Mouse (Mus musculus): Measurements from ENCODE around the gene Klk1b4.
"Not testable (repeated sequence)": the region's sequence is repeated elsewhere in the genome, so short reads cannot be mapped to it uniquely, and the experiment has no call there.

Gene Klk1b4

GRCm38 (mm10) chr7:44207135-44207534, at the start of gene Klk1b4:
Gene Klk1b4 (plus strand): TSS chr7:44207435.
- not testable (repeated sequence) for DNase-seq (ENCODE audit: low read depth, low spot score)

GRCm38 (mm10) chr7:44179299-44180045, 27.8 kb upstream of the Klk1b4 start:
- no peak for DNase-seq (ENCODE audit: low read depth, low spot score)

- not testable (repeated sequence) for DNase-seq (ENCODE audit: low read depth, low spot score)
Observed at GRCm38 (mm10) chr7:44186516-44186915, 20.7 kb upstream of the Klk1b4 start.

DNA sequence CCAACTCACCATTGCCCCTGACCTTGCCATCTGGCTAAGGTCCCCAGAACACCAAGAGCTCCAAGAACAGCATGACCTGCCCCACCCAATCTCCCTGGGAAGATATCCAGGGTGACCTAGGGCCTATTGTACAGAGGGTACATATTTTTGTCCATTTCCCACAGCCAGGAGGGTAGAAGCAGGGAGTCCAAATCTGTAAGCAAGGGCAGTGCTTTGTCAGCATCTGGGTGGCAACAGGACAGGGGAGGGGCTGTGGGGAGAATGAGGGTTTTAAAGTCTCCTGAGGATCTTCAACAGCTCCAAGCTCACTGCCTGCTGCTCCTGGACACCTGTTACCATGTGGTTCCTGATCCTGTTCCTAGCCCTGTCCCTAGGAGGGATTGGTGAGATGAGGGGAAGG, 19.3 kb upstream of the Klk1b4 start, which contains the start of gene Klk1b24:
Gene Klk1b24 (plus strand): TSS at position 301 of the 400 bp plus-strand sequence.
- DNase-seq (ENCODE audit: low read depth, low spot score), result not testable (repeated sequence)

DNA sequence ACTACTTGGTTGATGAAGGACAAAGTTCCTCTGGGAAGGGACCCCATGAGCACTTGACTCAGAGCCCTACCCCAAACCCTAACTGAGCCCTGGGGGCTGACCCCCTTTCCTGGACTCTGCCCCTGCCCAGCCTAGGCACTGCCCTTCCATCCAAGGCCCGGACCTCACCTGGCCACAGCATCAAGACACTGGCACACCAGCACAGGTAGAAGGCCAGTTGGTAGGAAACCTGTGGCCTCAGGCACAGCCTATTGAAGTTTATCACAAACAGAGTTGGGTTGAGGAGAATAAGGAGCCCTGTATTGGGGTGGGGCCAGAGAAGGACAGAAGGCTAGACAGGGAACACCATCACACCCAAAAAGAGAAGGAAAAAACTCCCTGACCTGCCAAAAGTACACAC, 13.8 kb upstream of the Klk1b4 start:
- DNase-seq (ENCODE audit: low read depth, low spot score), result not testable (repeated sequence)

- no peak for DNase-seq (ENCODE audit: low read depth, low spot score)
Observed at GRCm38 (mm10) chr7:44197891-44198290, 9.3 kb upstream of the Klk1b4 start, which contains the start of gene Klk1b3. Gene Klk1b3 (plus strand): TSS chr7:44198191.

DNA sequence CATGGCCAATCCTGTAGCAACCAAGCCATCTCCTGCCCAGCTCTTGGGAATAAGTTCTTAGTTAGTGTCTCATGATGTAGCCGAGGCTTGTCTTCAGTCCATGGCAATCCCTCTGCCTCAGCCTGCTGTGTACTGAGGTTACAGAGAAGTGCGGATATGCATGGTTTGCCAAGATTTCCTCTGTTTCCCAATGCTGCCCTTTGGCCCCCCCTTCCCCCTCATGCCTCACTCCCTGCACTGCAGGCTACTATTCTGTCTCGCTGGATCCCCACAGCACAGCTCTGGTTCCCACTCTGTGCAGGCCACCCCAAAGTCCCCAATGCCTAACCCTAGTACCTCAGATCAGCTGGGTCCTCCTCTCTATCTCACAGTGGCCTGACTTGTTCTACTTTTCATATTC, 1.1 kb downstream of the Klk1b4 start:
- no peak for DNase-seq (ENCODE audit: low read depth, low spot score)

GRCm38 (mm10) chr7:44215645-44216044, 8.4 kb downstream of the Klk1b4 start, which contains the start of gene Klk1b5:
Gene Klk1b5 (plus strand): TSS chr7:44215945.
- DNase-seq (ENCODE audit: low read depth, low spot score), result no peak

DNA sequence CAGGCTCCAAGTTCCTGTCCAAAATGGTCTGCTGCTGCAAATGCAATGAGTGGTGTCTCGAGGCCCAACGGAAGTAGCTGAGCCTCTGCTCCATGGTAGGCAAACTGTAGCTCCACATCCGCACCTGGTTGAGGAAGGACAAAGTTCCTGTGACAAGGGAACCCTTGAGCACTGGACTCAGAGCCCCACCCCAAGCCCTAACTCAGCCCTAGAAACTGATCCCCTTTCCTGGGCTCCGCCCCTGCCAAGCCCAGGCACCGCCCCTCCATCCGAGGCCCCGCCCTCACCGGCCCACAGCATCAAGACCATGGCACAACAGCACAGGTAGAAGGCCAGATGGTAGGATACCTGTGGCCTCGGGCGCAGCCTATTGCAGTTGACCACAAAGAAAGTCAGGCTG, 14.4 kb downstream of the Klk1b4 start:
- not testable (repeated sequence) for DNase-seq (ENCODE audit: low read depth, low spot score)

DNA sequence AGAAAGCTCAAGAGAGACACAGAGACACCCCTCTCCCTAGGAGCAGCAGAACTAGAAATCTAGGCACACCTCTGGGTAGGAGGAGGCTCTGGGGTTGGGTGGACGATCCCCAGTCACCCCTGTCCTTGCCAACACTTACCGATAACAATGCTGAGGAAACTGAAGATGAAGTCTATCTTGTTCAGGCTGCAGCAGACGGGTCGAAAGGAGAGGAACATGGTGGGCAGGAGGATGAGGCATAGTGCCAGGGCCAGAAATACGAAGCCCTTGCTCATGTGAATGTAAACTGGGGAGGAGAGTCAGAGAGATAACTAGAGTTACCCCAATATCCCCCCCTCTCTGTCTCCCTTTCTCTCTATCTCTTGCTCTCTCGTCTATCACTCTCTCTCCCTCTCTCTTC, 15.1 kb downstream of the Klk1b4 start:
- DNase-seq (ENCODE audit: low read depth, low spot score), result not testable (repeated sequence)

GRCm38 (mm10) chr7:44225076-44225475, 17.8 kb downstream of the Klk1b4 start, which contains the start of gene Klk1:
Gene Klk1 (plus strand): TSS chr7:44225360.
- DNase-seq (ENCODE audit: low read depth, low spot score), result no peak

DNA sequence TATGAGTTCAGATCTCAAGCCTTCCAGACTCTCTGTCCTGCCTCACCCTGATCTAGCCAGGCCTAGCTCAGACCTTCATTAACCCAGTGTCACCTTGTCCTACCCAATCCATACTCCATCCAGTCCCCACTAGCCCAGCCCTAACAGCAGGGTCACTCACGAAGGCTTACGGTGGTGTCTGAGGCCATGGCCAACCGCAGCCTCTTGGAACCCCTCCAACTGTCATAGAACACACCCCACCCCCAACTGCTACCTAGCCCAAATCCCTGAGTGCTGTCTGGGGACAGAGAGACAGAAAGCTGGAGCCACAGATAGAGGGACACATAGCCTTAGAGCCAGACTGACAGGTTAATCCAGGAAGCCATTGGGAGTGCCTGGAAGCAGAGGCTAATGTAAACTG, 28.7 kb downstream of the Klk1b4 start, which contains the start of gene Gm36864:
Gene Gm36864 (plus strand): TSS at position 269 of the 400 bp plus-strand sequence.
- DNase-seq (ENCODE audit: low read depth, low spot score), result no peak

DNA sequence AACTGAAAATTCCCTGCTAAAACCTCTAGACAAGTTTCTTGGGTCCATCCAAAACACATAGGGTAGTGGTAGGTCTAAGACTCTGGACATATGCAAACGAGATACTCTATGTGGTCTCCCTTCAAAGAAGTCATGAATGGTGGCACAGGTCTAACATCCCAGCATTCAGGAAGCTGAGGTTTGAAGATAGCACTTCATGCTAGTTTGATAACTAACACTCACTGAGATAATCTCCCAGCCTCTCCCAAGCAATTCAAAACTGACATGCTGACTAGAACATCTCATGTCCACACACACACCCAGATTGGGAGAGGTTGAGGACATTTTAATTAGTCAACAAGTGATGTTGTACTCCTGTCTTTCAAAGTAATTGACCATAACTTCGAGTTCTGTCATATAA, 32.7 kb downstream of the Klk1b4 start:
- no peak for DNase-seq (ENCODE audit: low read depth, low spot score)

GRCm38 (mm10) chr7:44240712-44241111, 33.5 kb downstream of the Klk1b4 start:
- no peak for DNase-seq (ENCODE audit: low read depth, low spot score)

DNA sequence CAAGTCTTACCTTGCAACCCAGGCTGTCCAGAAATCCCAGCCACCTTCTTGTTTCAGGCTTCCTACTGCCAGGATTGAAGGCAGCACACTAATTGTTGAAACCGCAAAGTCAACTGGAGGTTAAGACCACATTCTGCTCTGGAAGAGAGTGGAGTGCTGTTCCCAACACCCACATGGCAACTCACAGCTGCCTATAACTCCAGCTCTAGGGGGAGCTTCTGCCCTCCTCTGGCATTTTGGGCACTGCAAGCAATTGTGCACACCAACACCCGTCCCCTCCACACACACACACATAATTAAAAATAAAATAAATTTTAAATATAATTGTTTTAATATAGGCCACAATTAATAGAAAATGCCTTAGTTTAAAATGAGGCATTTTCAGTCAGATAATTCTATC, 33.9 kb downstream of the Klk1b4 start:
- no peak for DNase-seq (ENCODE audit: low read depth, low spot score)

- no peak for DNase-seq (ENCODE audit: low read depth, low spot score)
Observed at GRCm38 (mm10) chr7:44244080-44244479, 36.8 kb downstream of the Klk1b4 start.

- DNase-seq (ENCODE audit: low read depth, low spot score), result peak; percentile 74
Observed at GRCm38 (mm10) chr7:44246055-44246983, 39.1 kb downstream of the Klk1b4 start, which contains the start of the genes 1700028J19Rik and 2410002F23Rik. Gene 1700028J19Rik (minus strand): TSS chr7:44246695. Gene 2410002F23Rik (plus strand): TSS chr7:44246722.

DNA sequence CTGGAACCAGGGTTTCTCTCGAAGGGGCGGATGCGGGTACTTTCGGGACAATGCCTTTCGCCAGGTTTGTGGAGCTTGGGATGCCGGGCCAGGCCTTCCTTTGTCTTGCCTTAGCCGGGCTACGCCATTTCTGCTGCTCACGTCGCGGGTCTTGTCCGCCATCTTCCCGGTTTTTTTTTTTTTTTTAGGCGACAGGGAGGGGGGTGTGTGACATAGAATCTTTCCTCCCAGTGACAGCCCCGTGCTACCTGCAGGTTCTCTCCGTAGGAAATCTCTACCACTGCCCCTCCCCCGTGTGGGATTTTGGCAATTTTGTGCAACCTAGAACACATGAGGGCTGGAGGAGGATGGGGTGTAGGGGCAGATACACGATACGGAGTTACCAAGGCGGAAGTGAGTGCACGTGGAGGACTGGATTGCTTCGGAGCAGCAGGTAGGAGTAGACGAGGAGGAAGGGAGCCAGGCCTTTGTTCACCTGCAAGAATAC, 39.8 kb downstream of the Klk1b4 start:
- no peak for DNase-seq (ENCODE audit: low read depth, low spot score)

GRCm38 (mm10) chr7:44247971-44248370, 40.7 kb downstream of the Klk1b4 start:
- DNase-seq (ENCODE audit: low read depth, low spot score), result no peak

DNA sequence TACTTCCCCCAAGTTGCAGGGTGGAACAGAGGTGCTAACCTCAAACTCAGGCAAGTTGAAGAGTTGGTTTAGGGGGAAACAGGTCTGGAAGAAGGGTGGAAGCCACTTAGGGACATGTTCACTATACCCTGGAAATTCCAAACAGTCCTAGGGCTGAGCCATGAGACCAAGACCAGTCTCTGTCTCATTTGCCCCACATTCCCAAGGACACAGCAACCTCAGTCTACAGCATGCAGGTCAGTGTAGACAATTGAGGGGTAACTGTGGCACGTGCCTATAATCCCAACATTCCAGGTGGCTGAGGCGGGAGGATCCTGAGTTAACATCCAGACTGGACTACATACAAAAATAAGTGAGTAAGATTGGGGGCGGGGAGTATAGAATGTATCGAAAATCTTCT, 42.0 kb downstream of the Klk1b4 start:
- no peak for DNase-seq (ENCODE audit: low read depth, low spot score)

GRCm38 (mm10) chr7:44250732-44251275, 43.6 kb downstream of the Klk1b4 start:
- DNase-seq (ENCODE audit: low read depth, low spot score), result not testable (repeated sequence)

All from WW6 (cell line).